ENCODE assay signal across 8 mouse cellular contexts in the genomic region with DNA sequence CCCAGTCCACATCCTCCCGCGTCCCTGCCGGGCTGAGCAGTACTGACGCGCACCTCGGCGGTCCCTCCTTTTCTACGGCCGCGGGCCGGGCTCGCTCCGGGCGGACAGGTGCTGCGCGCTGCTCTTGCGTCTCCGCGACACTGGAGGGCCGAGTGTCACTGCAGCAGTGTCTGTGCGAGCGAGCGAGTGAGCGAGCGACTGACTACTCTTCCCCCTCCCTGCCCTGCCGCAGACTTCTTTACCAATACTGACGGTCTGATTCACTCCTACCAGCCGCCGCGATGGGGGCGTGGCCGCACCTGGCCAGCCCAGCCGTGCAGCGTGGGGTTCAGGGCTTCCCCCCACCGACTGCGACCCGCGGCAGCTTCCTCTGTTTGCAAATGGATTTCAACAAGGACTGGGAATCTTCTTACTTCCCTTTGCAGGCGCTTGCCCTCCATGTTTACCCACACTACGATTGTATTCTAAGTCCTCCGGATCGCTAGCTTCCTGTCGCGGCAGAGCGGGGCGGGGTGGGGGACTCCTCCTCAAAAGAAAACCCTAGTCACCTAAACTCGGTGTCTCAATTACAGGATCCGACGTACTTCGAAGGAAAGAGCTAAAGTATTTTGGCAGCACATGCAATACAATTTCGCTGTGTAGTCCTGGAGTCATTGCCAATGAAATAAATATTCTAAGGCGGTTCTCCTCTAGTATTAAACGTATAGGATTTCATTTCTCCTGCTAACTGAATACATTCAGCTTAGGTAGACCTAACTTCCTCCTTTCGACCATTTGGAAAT.
DNase-seq lines count a peak whose midpoint lies in the region; ATAC-seq and TF ChIP-seq lines count a peak whose summit lies in the region.

No protein-coding gene starts in this region.

- peak overlapping the region; percentile 21; the same call in 1 of the 2 replicates for H3K27ac ChIP-seq in forebrain, embryonic 12.5 days
- peak overlapping the region; percentile 79 for H3K27ac ChIP-seq in lung, embryonic 16.5 days (ENCODE audit: low read length)

- WGBS in forebrain, embryonic 12.5 days = under 1% methylated on average over 54 of the region's 54 CpGs
- WGBS in lung, embryonic 16.5 days = under 1% methylated on average over 54 of the region's 54 CpGs

- peak overlapping the region; percentile 96 for H3K4me2 ChIP-seq in forebrain, embryonic 12.5 days
- H3K4me2 ChIP-seq in lung, embryonic 16.5 days (ENCODE audit: low read depth, low read length) = peak overlapping the region; percentile 96

- H3K9me3 ChIP-seq in E14TG2a.4 (ENCODE audit: low read length) = no peaks in the 10 kb centered on the region
- no peaks in the 10 kb centered on the region for H3K9me3 ChIP-seq in forebrain, embryonic 12.5 days
- H3K9me3 ChIP-seq in lung, embryonic 16.5 days (ENCODE audit: control insufficient read depth, low read length) = no peaks in the 10 kb centered on the region

- intact Hi-C loops in heart, postnatal 10 days (cut with DNase I) = loop anchor here (1.0 to 5.0 kb wide), 5 partner anchors 45 to 586 kb away; partner anchors contain the start of gene Prdm1

- peaks cover 24% of the 10 kb centered on the region for H3K27me3 ChIP-seq in E14TG2a.4 (ENCODE audit: insufficient read depth, low read length)
- H3K27me3 ChIP-seq in forebrain, embryonic 12.5 days = peaks cover 64% of the 10 kb centered on the region
- peaks cover 2% of the 10 kb centered on the region; the same call in 1 of the 2 replicates for H3K27me3 ChIP-seq in lung, embryonic 16.5 days (ENCODE audit: control insufficient read depth, insufficient read depth, low read depth, low read length)

- peak overlapping the region; percentile 53 for H3K9ac ChIP-seq in forebrain, embryonic 12.5 days
- peak overlapping the region; percentile 72 for H3K9ac ChIP-seq in lung, embryonic 16.5 days (ENCODE audit: low read length)

- peak overlapping the region; percentile 83 for H3K4me3 ChIP-seq in E14TG2a.4 (replicated peaks; ENCODE audit: low read length)
- peak overlapping the region; percentile 59 for H3K4me3 ChIP-seq in forebrain, embryonic 12.5 days (replicated peaks)
- peak overlapping the region; percentile 73 for H3K4me3 ChIP-seq in lung, embryonic 16.5 days (ENCODE audit: low read length)

- ATAC-seq in forebrain, embryonic 12.5 days (ENCODE audit: low FRiP score) = peak; percentile 82
- peak; percentile 81 for ATAC-seq in lung, embryonic 16.5 days (ENCODE audit: low read depth)

- H3K36me3 ChIP-seq in E14TG2a.4 (ENCODE audit: insufficient read depth, low read length) = peaks cover 12% of the 10 kb centered on the region
- no peaks in the 10 kb centered on the region for H3K36me3 ChIP-seq in forebrain, embryonic 12.5 days (replicated peaks)
- H3K36me3 ChIP-seq in lung, embryonic 16.5 days (ENCODE audit: control insufficient read depth, insufficient read depth, low read length) = no peaks in the 10 kb centered on the region

- DNase-seq in c-Kit-positive CD71-positive TER-119-positive erythroid progenitor cells, embryonic 14.5 days (ENCODE audit: low spot score) = peak; percentile 68
- peak; percentile 72 to 78 for DNase-seq in heart, postnatal 10 days
- peak; percentile 71 to 82 for DNase-seq in kidney, postnatal 4 days
- peak; percentile 24 for DNase-seq in ovary, adult 18-20 months (ENCODE audit: low spot score)
- peak; percentile 81 for DNase-seq in thymus, postnatal 0 days (ENCODE audit: low spot score)

- TF ChIP-seq CTCF in E14TG2a.4 (conservative IDR thresholded peaks at IDR 0.05; ENCODE audit: low read length) = no peak

- H3K4me1 ChIP-seq in E14TG2a.4 (replicated peaks; ENCODE audit: low read depth, low read length) = peaks cover 77% of the 10 kb centered on the region
- peaks cover 22% of the 10 kb centered on the region for H3K4me1 ChIP-seq in forebrain, embryonic 12.5 days
- peaks cover 16% of the 10 kb centered on the region for H3K4me1 ChIP-seq in lung, embryonic 16.5 days (replicated peaks; ENCODE audit: control insufficient read depth, insufficient read depth, low read length)

Comparison
In these comparisons a context has a peak if more than half of its experiments do, and no peak if none do; other contexts are left out.
1. Peak in every context shown above with its lines: DNase-seq, ATAC-seq, H3K4me3 ChIP-seq and H3K27ac ChIP-seq.
2. DNase-seq: peak in every context shown above with its lines; median percentile 81 in thymus, postnatal 0 days; 76 in kidney, postnatal 4 days; 75 in heart, postnatal 10 days; 68 in c-Kit-positive CD71-positive TER-119-positive erythroid progenitor cells, embryonic 14.5 days; 24 in ovary, adult 18-20 months.